Mouse (Mus musculus): Measurements from ENCODE around the gene Bola1. TPM values are rescaled to one million over a fixed set of nuclear protein-coding genes. Genes with fewer than 3 reads are reported as not detected.
A peak's percentile ranks its signal among the peaks of the same experiment; 100 is the strongest.

The Bola1 gene
- total and polyA plus RNA-seq, 3 experiments = 47.6 to 57.0 (median 56.5) TPM

GRCm38 (mm10) chr3:96197129-96197749 is 22.3 kb downstream of the Bola1 start:
- Histone ChIP-seq H3K4me2 (ENCODE audit: insufficient read depth, low read depth, poor library complexity, severe bottlenecking) (peak overlapping the region; percentile 34), H3K36me3 (replicated peaks in 1 of 2; ENCODE audit: control insufficient read depth in 1 of 2, insufficient read depth in 1 of 2, low read length in 1 of 2) (peaks cover 6 to 39% of the 10 kb centered on the region in 2 experiments), H3K4me3 (replicated peaks in 1 of 3; ENCODE audit: low read depth in 2 of 3, low read length in 2 of 3, poor library complexity in 1 of 3) (peak overlapping the region; percentile 51 to 66 (median 65)), H3K9me3 (replicated peaks; ENCODE audit: low read length) (peaks cover 8% of the 10 kb centered on the region), H3K79me2 (replicated peaks; ENCODE audit: control insufficient read depth, extremely low read depth, insufficient read depth, poor library complexity, severe bottlenecking) (no peaks in the 10 kb centered on the region), H3K9ac (ENCODE audit: insufficient read depth, low read depth) (peak overlapping the region; percentile 70), H3K27me3 (replicated peaks) (no peaks in the 10 kb centered on the region), H3K27ac (ENCODE audit: insufficient read depth, low read depth) (peak overlapping the region; percentile 34), H3K4me1 (ENCODE audit: control insufficient read depth in 1 of 2, insufficient read depth in 2 of 2) (peaks cover 7 to 21% of the 10 kb centered on the region in 2 experiments)
- peak; percentile 90 for DNase-seq (ENCODE audit: extremely low read depth)
- in situ Hi-C loops (cut with MboI; ENCODE audit: low pct_ligation_motif_present, low pct_unique_long_range_greater_than_20kb, low sequenced_read_pairs) = no loop called here
- TF ChIP-seq E2F4 (IDR thresholded peaks at IDR 0.05; ENCODE audit: insufficient replicate concordance, low read depth, low read length) (no peak), MAFK (IDR thresholded peaks at IDR 0.05; ENCODE audit: insufficient replicate concordance, low read length) (no peak), IRF4 (IDR thresholded peaks at IDR 0.05; ENCODE audit: low read depth, low read length) (no peak), JUN (IDR thresholded peaks at IDR 0.05; ENCODE audit: insufficient read depth, low read depth, low read length) (no peak), ZMIZ1 (IDR thresholded peaks at IDR 0.05; ENCODE audit: low read depth, low read length) (no peak), ZC3H11A (IDR thresholded peaks at IDR 0.05; ENCODE audit: low read depth, low read length) (no peak), SMC3 (IDR thresholded peaks at IDR 0.05; ENCODE audit: low read depth, low read length) (no peak), USF2 (conservative IDR thresholded peaks at IDR 0.05; ENCODE audit: low read depth, low read length) (no peak), POLR2AphosphoS2 (IDR thresholded peaks at IDR 0.05; ENCODE audit: low read depth, low read length) (no peak), ETS1 (conservative IDR thresholded peaks at IDR 0.05; ENCODE audit: low read depth, low read length) (no peak), ZNF384 (IDR thresholded peaks at IDR 0.05; ENCODE audit: low read depth, low read length) (no peak), MEF2A (IDR thresholded peaks at IDR 0.05; ENCODE audit: borderline replicate concordance, low read depth, low read length) (no peak), GABPA (IDR thresholded peaks at IDR 0.05; ENCODE audit: insufficient replicate concordance, low read depth, low read length) (peak; percentile 8; the same call in 1 of the 2 replicates), BHLHE40 (IDR thresholded peaks at IDR 0.05; ENCODE audit: low read depth, low read length) (no peak), USF1 (IDR thresholded peaks at IDR 0.05; ENCODE audit: low read depth, low read length) (no peak), ZKSCAN1 (IDR thresholded peaks at IDR 0.05; ENCODE audit: borderline replicate concordance, low read depth, low read length) (no peak), TCF12 (IDR thresholded peaks at IDR 0.05; ENCODE audit: low read depth, low read length) (no peak; the same call in 1 of the 2 replicates), MAZ (IDR thresholded peaks at IDR 0.05; ENCODE audit: low read depth, low read length) (no peak), NELFE (IDR thresholded peaks at IDR 0.05; ENCODE audit: low read depth, low read length) (peak; percentile 63; the same call in 1 of the 2 replicates), ELF1 (IDR thresholded peaks at IDR 0.05; ENCODE audit: low read depth, low read length) (peak; percentile 68), MXI1 (IDR thresholded peaks at IDR 0.05; ENCODE audit: low read depth, low read length) (peak; percentile 54; the same call in 1 of the 2 replicates), SIN3A (IDR thresholded peaks at IDR 0.05; ENCODE audit: low read length) (no peak), POLR2A (IDR thresholded peaks at IDR 0.05; ENCODE audit: low read depth, low read length) (peak; percentile 80), PAX5 (IDR thresholded peaks at IDR 0.05; ENCODE audit: low read length) (no peak), CHD2 (IDR thresholded peaks at IDR 0.05; ENCODE audit: low read length) (peak; percentile 71; the same call in 1 of the 2 replicates), UBTF (IDR thresholded peaks at IDR 0.05; ENCODE audit: low read depth, low read length) (no peak), RAD21 (IDR thresholded peaks at IDR 0.05; ENCODE audit: low read depth, low read length) (no peak), RCOR1 (conservative IDR thresholded peaks at IDR 0.05; ENCODE audit: low read depth, low read length) (no peak), CTCF (conservative IDR thresholded peaks at IDR 0.05 in 1 of 2, IDR thresholded peaks at IDR 0.05 in 1 of 2; ENCODE audit: low read depth in 2 of 2, low read length in 2 of 2) (no peak), JUND (conservative IDR thresholded peaks at IDR 0.05; ENCODE audit: low read depth, low read length) (no peak), KAT2A (IDR thresholded peaks at IDR 0.05; ENCODE audit: insufficient replicate concordance, low read length) (peak; percentile 66; the same call in 1 of the 2 replicates), HCFC1 (IDR thresholded peaks at IDR 0.05; ENCODE audit: low read depth, low read length) (peak; percentile 93), NRF1 (IDR thresholded peaks at IDR 0.05; ENCODE audit: low read depth, low read length) (no peak; the same call in 1 of the 2 replicates), MAX (IDR thresholded peaks at IDR 0.05; ENCODE audit: low read length) (peak; percentile 54), MYC (IDR thresholded peaks at IDR 0.05; ENCODE audit: low read depth, low read length) (no peak), CHD1 (IDR thresholded peaks at IDR 0.05; ENCODE audit: low read depth, low read length) (no peak), TBP (conservative IDR thresholded peaks at IDR 0.05; ENCODE audit: low read depth, low read length) (peak; percentile 72; the same call in 1 of the 2 replicates), EP300 (IDR thresholded peaks at IDR 0.05; ENCODE audit: low read length) (no peak)
- dilution Hi-C loops (cut with MboI; ENCODE audit: extremely low pct_ligation_motif_present, extremely low pct_unique_long_range_greater_than_20kb, low sequenced_read_pairs) = no loop called here

Data from CH12.LX (cell line).